Mouse (Mus musculus): Measurements from ENCODE around the gene Prrxl1. TPM values are rescaled to one million over a fixed set of nuclear protein-coding genes. Genes with fewer than 3 reads are reported as not detected.

The Prrxl1 gene
- total RNA-seq, 4 experiments from 2014 or later: not detected

Other genes with a start within 250 kb of the Prrxl1 start
- gene 1700024G13Rik, start 211.0 kb upstream of the Prrxl1 start, total RNA-seq (2022): not detected
- under 1 TPM in 1 of 4 experiments, not detected in 3; 0.19 TPM for gene Slc18a3, start 134.6 kb upstream of the Prrxl1 start, total RNA-seq (2022)
- gene Chat, start 133.4 kb upstream of the Prrxl1 start, total RNA-seq (2022): not detected
- 1 to 10 TPM; 3.5 to 6.1 (median 3.8) TPM for gene Ercc6, start 85.9 kb upstream of the Prrxl1 start, total RNA-seq (2022)
- gene 3425401B19Rik, start 85.9 kb downstream of the Prrxl1 start, total RNA-seq (2022): 100 to 1,000 TPM; 124 to 148 (median 138) TPM
- 1 to 10 TPM in 2 of 4 experiments, under 1 TPM in 2; 0.19 to 1.9 (median 1.1) TPM for gene Tmem273, start 186.6 kb downstream of the Prrxl1 start, total RNA-seq (2022)
- gene Fam170b, start 234.6 kb downstream of the Prrxl1 start, total RNA-seq (2022): not detected

Measured in heart, adult 8-10 months (tissue).